Mouse (Mus musculus) ES-E14 (cell line): Measurements from ENCODE around the gene Asb11.

Source experiments
- HCFC1 ChIP-seq: IDR thresholded peaks from 2 replicates; pipeline ENCODE4 v1.6.1; 2012; ENCODE audit warnings: low read length, inconsistent platforms, borderline replicate concordance; ENCODE audit not compliant: insufficient read depth
- ZC3H11A ChIP-seq: IDR thresholded peaks from 2 replicates; pipeline ENCODE4 v1.6.1; 2012; ENCODE audit warnings: low read depth, mild to moderate bottlenecking, inconsistent platforms, low read length, borderline replicate concordance
- ZNF384 ChIP-seq: IDR thresholded peaks from 2 replicates; pipeline ENCODE4 v1.6.1; 2012; ENCODE audit warnings: low read depth, low read length, inconsistent platforms

DNA sequence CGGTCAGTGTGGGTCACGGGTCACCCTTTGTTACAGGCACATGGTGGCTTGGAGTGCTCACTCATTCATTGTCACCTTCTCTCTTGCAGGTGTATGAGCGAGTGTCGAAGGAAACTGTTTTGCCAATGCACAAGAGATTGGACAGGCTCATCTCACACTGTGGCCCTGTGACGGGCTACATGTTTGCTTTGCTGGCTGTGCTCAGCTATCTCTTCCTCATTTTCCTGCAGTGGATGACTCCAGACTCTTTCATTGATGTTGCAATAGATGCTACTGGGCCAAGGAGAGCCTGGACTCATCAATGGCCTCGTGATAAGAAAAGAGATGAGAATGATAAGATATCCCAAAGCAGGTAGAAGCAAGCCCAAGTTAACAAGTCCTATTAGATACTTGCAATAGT is 5.3 kb upstream of the Asb11 start:
- TF ChIP-seq ZC3H11A (no peak), HCFC1 (no peak), ZNF384 (no peak)
